ENCODE assay signal across 8 mouse cellular contexts in genomic region chr9:109081749-109082123, GRCm38 (mm10). TPM values are rescaled to one million over a fixed set of nuclear protein-coding genes. Genes with fewer than 3 reads are reported as not detected.
DNase-seq lines count a peak whose midpoint lies in the region; ATAC-seq and TF ChIP-seq lines count a peak whose summit lies in the region.

No protein-coding gene starts in this region.

- H3K9ac ChIP-seq in liver, adult 2 months (ENCODE audit: low read depth, low read length): peak overlapping the region; percentile 72
- H3K9ac ChIP-seq in embryonic facial prominence, embryonic 13.5 days: peak overlapping the region; percentile 87
- H3K9ac ChIP-seq in intestine, embryonic 15.5 days: peak overlapping the region; percentile 73
- peak overlapping the region; percentile 74 for H3K9ac ChIP-seq in neural tube, embryonic 14.5 days (replicated peaks; ENCODE audit: low read depth, low read length)

- ATAC-seq in embryonic facial prominence, embryonic 13.5 days (ENCODE audit: insufficient number of reproducible peaks, insufficient read depth, low FRiP score, low TSS enrichment, low read depth): no peak
- ATAC-seq in intestine, embryonic 15.5 days: peak; percentile 26
- ATAC-seq in neural tube, embryonic 14.5 days (ENCODE audit: low read depth): peak; percentile 44

- peaks cover 6% of the 10 kb centered on the region for H3K4me1 ChIP-seq in liver, adult 2 months (ENCODE audit: control insufficient read depth, insufficient read depth, low read length)
- peaks cover 23% of the 10 kb centered on the region for H3K4me1 ChIP-seq in embryonic facial prominence, embryonic 13.5 days
- H3K4me1 ChIP-seq in intestine, embryonic 15.5 days (replicated peaks): peaks cover 11% of the 10 kb centered on the region
- peaks cover 19% of the 10 kb centered on the region for H3K4me1 ChIP-seq in neural tube, embryonic 14.5 days (ENCODE audit: control insufficient read depth, insufficient read depth, low read length)

- H3K4me2 ChIP-seq in embryonic facial prominence, embryonic 13.5 days: peak overlapping the region; percentile 86
- H3K4me2 ChIP-seq in intestine, embryonic 15.5 days (replicated peaks): peak overlapping the region; percentile 68
- H3K4me2 ChIP-seq in neural tube, embryonic 14.5 days (ENCODE audit: low read depth, low read length): peak overlapping the region; percentile 90

- H3K27ac ChIP-seq in liver, adult 2 months (replicated peaks; ENCODE audit: insufficient read depth, low read depth, low read length): no peak overlapping the region
- peak overlapping the region; percentile 55 for H3K27ac ChIP-seq in embryonic facial prominence, embryonic 13.5 days
- H3K27ac ChIP-seq in intestine, embryonic 15.5 days: peak overlapping the region; percentile 69
- H3K27ac ChIP-seq in neural tube, embryonic 14.5 days (ENCODE audit: low read depth, low read length): peak overlapping the region; percentile 49; the same call in 1 of the 2 replicates

- TF ChIP-seq CTCF in liver, adult 2 months (IDR thresholded peaks at IDR 0.05; ENCODE audit: low read depth, low read length): no peak

- H3K36me3 ChIP-seq in liver, adult 2 months (ENCODE audit: control insufficient read depth, insufficient read depth, low read length): peaks cover 7% of the 10 kb centered on the region
- peaks cover 29% of the 10 kb centered on the region for H3K36me3 ChIP-seq in embryonic facial prominence, embryonic 13.5 days
- no peaks in the 10 kb centered on the region for H3K36me3 ChIP-seq in intestine, embryonic 15.5 days
- H3K36me3 ChIP-seq in neural tube, embryonic 14.5 days (ENCODE audit: control insufficient read depth, insufficient read depth, low read length): no peaks in the 10 kb centered on the region

- no peaks in the 10 kb centered on the region for H3K27me3 ChIP-seq in liver, adult 2 months (ENCODE audit: control insufficient read depth, insufficient read depth, low read length)
- H3K27me3 ChIP-seq in embryonic facial prominence, embryonic 13.5 days: no peaks in the 10 kb centered on the region
- no peaks in the 10 kb centered on the region for H3K27me3 ChIP-seq in intestine, embryonic 15.5 days (replicated peaks)
- no peaks in the 10 kb centered on the region for H3K27me3 ChIP-seq in neural tube, embryonic 14.5 days (ENCODE audit: control insufficient read depth, insufficient read depth, low read length)

- no peaks in the 10 kb centered on the region for H3K9me3 ChIP-seq in embryonic facial prominence, embryonic 13.5 days
- H3K9me3 ChIP-seq in intestine, embryonic 15.5 days: no peaks in the 10 kb centered on the region
- H3K9me3 ChIP-seq in neural tube, embryonic 14.5 days (ENCODE audit: control insufficient read depth, low read length): no peaks in the 10 kb centered on the region

- no peak for DNase-seq in liver, adult 2 months (ENCODE audit: extremely low read depth, low read depth, low spot score)
- DNase-seq in liver: no peak
- no peak for DNase-seq in gastrocnemius, adult 18-20 months (ENCODE audit: low spot score)
- no peak for DNase-seq in gastrocnemius, postnatal 14 days
- DNase-seq in kidney, adult 8-10 months: no peak

- intact Hi-C loops in gastrocnemius, postnatal 14 days (cut with DNase I; ENCODE audit: low total_unique reads): no loop called here

- H3K4me3 ChIP-seq in liver, adult 2 months (ENCODE audit: insufficient read depth, low read depth, low read length): peak overlapping the region; percentile 81
- peak overlapping the region; percentile 83 for H3K4me3 ChIP-seq in embryonic facial prominence, embryonic 13.5 days
- peak overlapping the region; percentile 67 for H3K4me3 ChIP-seq in intestine, embryonic 15.5 days (replicated peaks)
- peak overlapping the region; percentile 64 for H3K4me3 ChIP-seq in neural tube, embryonic 14.5 days (ENCODE audit: low read depth, low read length)

- peaks cover 6% of the 10 kb centered on the region; the same call in 1 of the 2 replicates for H3K79me2 ChIP-seq in liver, adult 2 months (ENCODE audit: control insufficient read depth, insufficient read depth, low read length)

- WGBS in liver, adult 2 months: 3% methylated on average over 11 of the region's 11 CpGs
- WGBS in embryonic facial prominence, embryonic 13.5 days: 8% methylated on average over 11 of the region's 11 CpGs
- 3% methylated on average over 11 of the region's 11 CpGs for WGBS in intestine, embryonic 15.5 days
- 6% methylated on average over 11 of the region's 11 CpGs for WGBS in neural tube, embryonic 14.5 days

- TF ChIP-seq POLR2A in liver, adult 2 months (IDR thresholded peaks at IDR 0.05; ENCODE audit: extremely low read depth, insufficient read depth, low read length): no peak

RNA-seq across cellular contexts. Expression of gene Ccdc51, which starts 0.6 kb away (rescaled TPM):
- 7.5 and 8.6 TPM in 2 replicates for total RNA-seq in liver, adult 2 months (2014; rRNA removed)
- 7.2 and 8.2 TPM in 2 replicates for polyA plus RNA-seq in liver, adult 2 months (2012; rRNA removed)
- 14.1 and 14.6 TPM in 2 replicates for polyA plus RNA-seq in embryonic facial prominence, embryonic 13.5 days (2015; fragmentation: Nextera tagmentation; extraction: Ambion mirVana)
- polyA plus RNA-seq in intestine, embryonic 15.5 days (2015; fragmentation: Nextera tagmentation; extraction: Ambion mirVana): 16.1 and 17.2 TPM in 2 replicates
- polyA plus RNA-seq in neural tube, embryonic 14.5 days (2014; fragmentation: Nextera tagmentation; extraction: Ambion mirVana): 10.7 and 13.1 TPM in 2 replicates
- 1 to 10 TPM; 7.9 to 8.1 TPM for total RNA-seq in gastrocnemius, adult 18-20 months (2021)
- total RNA-seq in gastrocnemius, postnatal 14 days (2021): 1 to 10 TPM; 7.3 to 7.8 TPM

RNA-seq across cellular contexts. Expression of gene Tma7, which starts 0.7 kb away (rescaled TPM):
- 53.4 and 54.7 TPM in 2 replicates for total RNA-seq in liver, adult 2 months (2014; rRNA removed)
- 23.3 and 24.4 TPM in 2 replicates for polyA plus RNA-seq in liver, adult 2 months (2012; rRNA removed)
- 686 and 706 TPM in 2 replicates for polyA plus RNA-seq in embryonic facial prominence, embryonic 13.5 days (2015; fragmentation: Nextera tagmentation; extraction: Ambion mirVana)
- polyA plus RNA-seq in intestine, embryonic 15.5 days (2015; fragmentation: Nextera tagmentation; extraction: Ambion mirVana): 619 and 707 TPM in 2 replicates
- polyA plus RNA-seq in neural tube, embryonic 14.5 days (2014; fragmentation: Nextera tagmentation; extraction: Ambion mirVana): 712 and 779 TPM in 2 replicates
- 100 to 1,000 TPM; 325 to 344 TPM for total RNA-seq in gastrocnemius, adult 18-20 months (2021)
- total RNA-seq in gastrocnemius, postnatal 14 days (2021): 100 to 1,000 TPM; 184 to 190 TPM

RNA-seq across cellular contexts. Expression of gene Atrip, which starts 7.8 kb away (rescaled TPM):
- total RNA-seq in liver, adult 2 months (2014; rRNA removed): 5.1 and 5.4 TPM in 2 replicates
- 9.2 and 10.3 TPM in 2 replicates for polyA plus RNA-seq in liver, adult 2 months (2012; rRNA removed)
- 26.8 and 29.6 TPM in 2 replicates for polyA plus RNA-seq in embryonic facial prominence, embryonic 13.5 days (2015; fragmentation: Nextera tagmentation; extraction: Ambion mirVana)
- polyA plus RNA-seq in intestine, embryonic 15.5 days (2015; fragmentation: Nextera tagmentation; extraction: Ambion mirVana): 21.3 and 22.4 TPM in 2 replicates
- polyA plus RNA-seq in neural tube, embryonic 14.5 days (2014; fragmentation: Nextera tagmentation; extraction: Ambion mirVana): 31.4 and 34.8 TPM in 2 replicates
- total RNA-seq in gastrocnemius, adult 18-20 months (2021): 1 to 10 TPM; 8.9 to 9.2 TPM
- 1 to 10 TPM; 7.4 to 7.5 TPM for total RNA-seq in gastrocnemius, postnatal 14 days (2021)

RNA-seq across cellular contexts. Expression of gene Plxnb1, which starts 13.5 kb away (rescaled TPM):
- 10.9 and 17.9 TPM in 2 replicates for total RNA-seq in liver, adult 2 months (2014; rRNA removed)
- 15.4 and 26.5 TPM in 2 replicates for polyA plus RNA-seq in liver, adult 2 months (2012; rRNA removed)
- 13.1 and 13.2 TPM in 2 replicates for polyA plus RNA-seq in embryonic facial prominence, embryonic 13.5 days (2015; fragmentation: Nextera tagmentation; extraction: Ambion mirVana)
- polyA plus RNA-seq in intestine, embryonic 15.5 days (2015; fragmentation: Nextera tagmentation; extraction: Ambion mirVana): 7.1 TPM in 2 replicates
- polyA plus RNA-seq in neural tube, embryonic 14.5 days (2014; fragmentation: Nextera tagmentation; extraction: Ambion mirVana): 13.9 and 14.9 TPM in 2 replicates
- total RNA-seq in gastrocnemius, adult 18-20 months (2021): 1 to 10 TPM in 1 of 2 experiments, under 1 TPM in 1; 0.68 to 1.4 TPM
- total RNA-seq in gastrocnemius, postnatal 14 days (2021): 1 to 10 TPM; 2.1 to 3.8 TPM

RNA-seq across cellular contexts. Expression of gene Trex1, which starts 22.2 kb away (rescaled TPM):
- 7.7 and 8.4 TPM in 2 replicates for total RNA-seq in liver, adult 2 months (2014; rRNA removed)
- polyA plus RNA-seq in liver, adult 2 months (2012; rRNA removed): 30.7 and 41.1 TPM in 2 replicates
- 13.3 and 13.7 TPM in 2 replicates for polyA plus RNA-seq in embryonic facial prominence, embryonic 13.5 days (2015; fragmentation: Nextera tagmentation; extraction: Ambion mirVana)
- polyA plus RNA-seq in intestine, embryonic 15.5 days (2015; fragmentation: Nextera tagmentation; extraction: Ambion mirVana): 12.5 and 13.4 TPM in 2 replicates
- polyA plus RNA-seq in neural tube, embryonic 14.5 days (2014; fragmentation: Nextera tagmentation; extraction: Ambion mirVana): 12.4 and 13.4 TPM in 2 replicates
- 10 to 100 TPM; 13.1 to 17.2 TPM for total RNA-seq in gastrocnemius, adult 18-20 months (2021)
- 10 to 100 TPM; 10.7 to 11.4 TPM for total RNA-seq in gastrocnemius, postnatal 14 days (2021)

Comparison
In these comparisons a context has a peak if more than half of its experiments do, and no peak if none do; other contexts are left out.
1. RNA of gene Tma7, which starts 0.7 kb away (polyA plus RNA-seq): 712 to 779 TPM in neural tube, embryonic 14.5 days, 619 to 707 TPM in intestine, embryonic 15.5 days and 686 to 706 TPM in embryonic facial prominence, embryonic 13.5 days; 23.3 to 24.4 TPM in liver, adult 2 months; every median in the first group is over 10 times any median in the second.
2. Peak in every context shown above with its lines, with median percentiles within 50 percentile points of each other: H3K4me3 ChIP-seq, H3K9ac ChIP-seq and H3K4me2 ChIP-seq.